Mouse (Mus musculus) lung, postnatal 0 days (tissue): ENCODE measurements around the gene Gm10722.
"Not testable (repeated sequence)": the region's sequence is repeated elsewhere in the genome, so short reads cannot be mapped to it uniquely, and the experiment has no call there.

Experiments
- CTCF ChIP-seq: IDR thresholded peaks from 2 replicates; pipeline ENCODE4 v1.5.1; 2016; ENCODE audit warnings: antibody characterized with exemption, mild to moderate bottlenecking
- EP300 ChIP-seq: IDR thresholded peaks from 2 replicates; pipeline ENCODE4 v1.6.1; 2016; ENCODE audit warnings: antibody characterized with exemption, mild to moderate bottlenecking, control low read depth

DNA sequence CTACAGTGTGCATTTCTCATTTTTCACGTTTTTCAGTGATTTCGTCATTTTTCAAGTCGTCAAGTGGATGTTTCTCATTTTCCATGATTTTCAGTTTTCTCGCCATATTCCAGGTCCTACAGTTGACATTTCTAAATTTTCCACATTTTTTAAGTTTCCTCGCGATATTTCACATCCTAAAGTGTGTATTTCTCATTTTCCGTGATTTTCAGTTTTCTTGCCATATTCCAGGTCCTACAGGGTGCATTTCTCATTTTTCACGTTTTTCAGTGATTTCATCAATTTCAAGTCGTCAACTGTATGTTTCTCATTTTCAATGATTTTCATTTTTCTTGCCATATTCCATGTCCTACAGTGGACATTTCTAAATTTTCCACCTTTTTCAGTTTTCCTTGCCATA is 16.4 kb downstream of the Gm10722 start, which contains the start of gene Gm10719:
- TF ChIP-seq CTCF, EP300: not testable (repeated sequence)
